Mouse (Mus musculus) olfactory bulb, adult 2 months (tissue): ENCODE results near the gene Dnajc17.

ENCODE experiments used
- CTCF ChIP-seq: fragments of 200-500 bp; IDR thresholded peaks from 2 replicates; pipeline ENCODE4 v1.5.1; 2012; ENCODE audit warnings: low read depth, mild to moderate bottlenecking, low read length, moderate library complexity; ENCODE audit not compliant: insufficient read depth
- POLR2A ChIP-seq: fragments of 200-500 bp; IDR thresholded peaks from 2 replicates; pipeline ENCODE4 v1.6.1; 2012; ENCODE audit warnings: mild to moderate bottlenecking, low read depth, low read length, moderate library complexity; ENCODE audit not compliant: insufficient read depth

GRCm38 (mm10) chr2:119163999-119164398 is 44.6 kb downstream of the Dnajc17 start:
- no peak for TF ChIP-seq CTCF
- no peak for TF ChIP-seq POLR2A
